Mouse (Mus musculus): ENCODE measurements around the gene Rab1b. TPM values are rescaled to one million over a fixed set of nuclear protein-coding genes. Genes with fewer than 3 reads are reported as not detected.
"Not testable (repeated sequence)": the region's sequence is repeated elsewhere in the genome, so short reads cannot be mapped to it uniquely, and the experiment has no call there.

Rab1b gene
- total RNA-seq, 2 experiments from 2014 or later: 117 to 118 TPM

DNA sequence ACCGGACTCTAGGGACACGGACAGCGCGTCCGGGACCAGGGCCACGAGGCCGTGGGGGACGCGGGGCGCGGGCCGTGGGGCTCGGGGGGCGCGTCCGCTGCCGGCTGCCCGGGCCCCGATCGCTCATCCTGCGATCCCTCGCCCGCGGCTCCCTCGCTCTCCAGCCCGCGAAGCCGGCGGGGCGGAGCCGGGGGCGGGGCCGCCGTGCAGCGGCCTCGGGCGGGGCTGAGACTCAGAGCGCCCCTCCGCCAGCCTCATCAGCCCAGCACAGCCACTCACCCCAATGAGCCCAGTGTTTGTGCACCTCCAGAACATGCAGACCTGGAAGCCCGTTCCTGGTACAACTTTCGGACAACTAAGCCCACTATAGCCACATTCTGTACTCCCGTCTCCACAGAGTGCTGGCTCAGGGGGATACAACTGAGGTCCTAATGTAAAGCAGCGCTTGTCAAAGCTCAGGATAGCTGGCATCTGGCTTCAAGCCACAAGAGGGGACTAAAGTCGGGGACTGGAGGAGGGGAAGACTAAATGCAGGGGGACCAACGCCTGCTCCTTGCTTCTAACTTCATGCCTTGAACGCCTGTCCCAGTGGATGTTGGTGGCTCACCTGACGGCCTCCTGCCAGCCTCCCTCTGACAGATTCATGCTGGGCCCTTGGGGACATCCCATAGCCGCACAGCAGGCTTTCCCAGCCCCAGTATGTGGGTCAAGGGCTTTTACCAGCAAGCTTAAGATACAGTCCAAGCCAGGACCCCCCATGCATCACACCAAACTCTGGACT is 8.3 kb downstream of the Rab1b start, which contains the start of gene Cnih2:
Cnih2 (minus strand) TSS at position 159 of the 781 bp plus-strand sequence.
- DNase-seq (ENCODE audit: low spot score): no peak

DNA sequence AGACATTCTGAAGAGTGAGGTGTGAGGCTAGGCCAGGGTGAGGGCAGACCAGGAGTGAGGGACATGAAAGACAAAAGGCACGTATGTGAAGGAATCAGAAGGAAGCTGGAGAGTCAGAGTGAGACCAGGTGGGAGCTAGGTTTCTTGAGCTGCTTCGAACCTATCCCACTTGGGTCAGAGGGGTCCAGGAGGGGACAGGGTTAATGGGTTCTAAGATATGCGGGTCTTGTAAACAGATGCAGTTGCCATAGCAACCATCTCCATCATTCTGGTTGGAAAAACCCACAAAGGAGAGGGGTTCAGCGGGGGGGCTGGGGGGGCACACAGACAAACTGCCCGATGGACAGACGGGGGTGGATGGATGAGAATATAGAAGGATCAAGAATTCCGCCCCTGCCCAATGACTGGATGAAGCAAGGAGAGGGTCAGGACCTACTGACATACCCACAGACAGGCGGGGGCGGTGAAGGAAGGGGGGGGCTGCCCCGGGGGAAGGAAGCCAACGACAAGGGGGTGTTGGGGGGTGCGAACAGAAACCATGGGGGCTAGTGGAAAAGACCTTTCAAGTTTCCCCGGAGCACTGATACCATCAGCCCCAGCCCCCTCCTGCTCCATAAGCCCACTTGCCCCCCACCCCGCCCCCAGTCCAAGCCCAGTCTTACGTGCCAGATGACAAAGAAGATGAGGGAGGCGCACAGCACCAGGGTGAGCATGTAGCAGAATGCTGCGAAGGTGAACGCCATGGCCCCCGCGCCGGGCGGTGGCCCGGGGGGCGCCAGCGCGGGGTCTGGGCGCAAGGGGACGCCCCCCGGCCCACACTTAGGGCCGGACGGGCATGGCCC is 9.1 kb downstream of the Rab1b start:
- DNase-seq (ENCODE audit: low spot score): no peak

DNA sequence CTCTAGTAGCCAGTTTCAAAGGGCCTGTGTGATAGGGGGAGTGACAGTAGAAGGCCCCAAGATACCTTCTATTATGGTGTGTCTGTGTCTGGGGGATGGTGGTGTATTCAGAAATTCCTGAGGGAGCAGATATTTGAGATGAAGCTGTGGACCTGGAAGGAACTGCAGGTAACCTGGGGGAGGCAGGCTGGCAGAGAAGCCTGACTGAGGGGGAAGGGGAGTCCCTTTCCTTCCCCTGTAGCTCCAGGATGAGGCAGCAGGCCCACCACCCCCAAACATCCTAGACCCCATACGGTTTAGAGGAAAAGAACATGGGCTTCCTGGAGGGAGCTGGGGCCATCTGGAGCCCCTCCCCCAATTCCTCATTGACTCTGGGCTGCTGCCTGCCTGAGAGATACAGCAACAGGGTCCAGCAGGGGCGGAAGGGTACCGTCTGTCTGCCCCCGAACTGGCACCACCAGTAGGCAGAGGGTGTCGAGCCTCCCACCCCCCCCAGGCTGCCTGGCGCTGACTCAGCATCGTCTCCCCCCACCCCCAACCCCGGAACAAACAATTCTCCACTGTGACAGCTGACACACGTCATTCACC is 10.9 kb downstream of the Rab1b start:
- DNase-seq (ENCODE audit: low spot score): no peak

DNA sequence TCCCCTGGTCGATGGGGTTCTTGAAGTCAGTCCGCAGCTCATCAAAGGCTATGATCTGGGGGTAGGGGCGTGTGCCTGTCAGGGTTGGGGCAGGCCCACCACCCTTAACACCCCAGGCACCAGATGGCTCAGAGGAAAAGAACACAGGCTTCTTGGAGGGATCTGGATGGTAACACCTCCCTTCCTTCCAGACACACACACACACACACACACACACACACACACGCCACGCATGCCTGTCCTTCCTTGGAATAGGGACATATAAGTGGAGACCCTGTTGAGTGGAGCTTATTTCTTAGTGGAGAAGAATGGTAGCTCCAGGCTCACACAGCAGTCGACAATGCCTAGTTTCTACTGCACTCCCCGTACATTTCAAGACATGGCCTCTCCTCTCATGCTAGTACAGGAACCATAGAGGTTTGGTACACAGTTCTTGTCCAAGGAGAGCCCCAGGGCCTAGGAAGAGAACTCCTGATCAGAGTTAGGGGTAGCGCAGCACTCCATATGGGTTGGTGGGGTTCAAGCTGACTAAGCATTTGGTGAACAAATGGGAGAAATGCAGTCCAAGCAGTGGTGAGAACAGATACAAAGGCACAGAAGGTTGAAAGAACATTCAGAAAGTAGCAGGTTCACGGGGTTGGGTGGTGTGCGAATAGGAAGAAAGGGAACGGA is 12.0 kb downstream of the Rab1b start:
- no peak for DNase-seq (ENCODE audit: low spot score)

DNA sequence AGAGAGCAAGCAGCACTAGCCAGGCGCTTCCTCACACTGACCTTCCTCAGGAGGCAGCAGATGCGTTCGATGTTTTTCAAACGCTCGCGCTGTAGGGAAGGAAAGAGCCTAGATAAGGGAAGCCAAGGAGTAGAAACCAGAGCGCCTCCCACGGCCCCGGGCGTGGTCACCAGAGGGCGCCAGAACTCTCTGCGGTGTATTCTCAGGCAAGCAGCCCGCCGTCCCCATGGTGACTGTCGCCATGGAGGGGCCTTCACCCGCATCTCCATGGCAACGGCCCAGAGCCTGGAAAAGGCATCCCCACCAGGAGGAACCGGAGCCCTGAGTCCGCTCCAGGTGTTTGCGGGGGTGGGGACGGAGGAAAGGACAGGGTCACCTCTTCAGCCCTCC is 12.6 kb downstream of the Rab1b start:
- peak; percentile 84 for DNase-seq (ENCODE audit: low spot score)

DNA sequence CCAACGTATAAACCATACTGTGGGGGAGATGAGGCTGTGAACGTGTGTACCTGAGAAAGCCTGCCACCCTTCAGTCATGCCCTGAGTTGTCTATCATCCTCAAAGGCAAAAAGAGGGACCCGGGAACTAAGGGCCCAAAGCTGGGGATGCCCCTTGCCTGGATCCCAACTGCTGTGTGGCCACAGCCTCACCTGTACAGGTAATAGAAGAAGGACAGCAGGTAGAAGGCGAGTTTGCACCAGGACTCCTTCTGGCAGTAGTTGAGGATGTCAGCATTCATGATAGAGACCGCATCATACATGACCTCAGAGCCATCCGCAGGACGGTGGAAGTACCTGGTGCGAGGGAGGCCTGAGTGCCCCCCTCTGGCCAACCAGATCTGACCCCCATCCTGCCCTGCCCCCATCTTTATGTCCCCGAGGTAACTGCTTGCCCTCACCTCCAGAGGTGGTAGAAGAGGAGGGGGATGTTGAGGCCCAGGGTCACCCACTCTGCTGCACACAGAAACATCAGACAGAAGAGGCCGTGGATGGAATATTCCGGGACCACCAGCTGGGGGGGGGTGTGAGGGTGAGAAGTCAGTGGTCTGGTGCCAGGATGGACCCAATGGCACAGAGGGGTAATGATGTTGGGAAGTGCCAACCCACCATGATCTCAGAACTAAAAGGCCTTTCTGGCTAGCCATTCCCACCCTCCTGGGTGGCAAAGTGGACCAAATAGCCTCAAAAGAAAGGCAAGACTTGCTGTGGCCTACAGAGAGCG is 13.2 kb downstream of the Rab1b start:
- DNase-seq (ENCODE audit: low spot score): no peak

DNA sequence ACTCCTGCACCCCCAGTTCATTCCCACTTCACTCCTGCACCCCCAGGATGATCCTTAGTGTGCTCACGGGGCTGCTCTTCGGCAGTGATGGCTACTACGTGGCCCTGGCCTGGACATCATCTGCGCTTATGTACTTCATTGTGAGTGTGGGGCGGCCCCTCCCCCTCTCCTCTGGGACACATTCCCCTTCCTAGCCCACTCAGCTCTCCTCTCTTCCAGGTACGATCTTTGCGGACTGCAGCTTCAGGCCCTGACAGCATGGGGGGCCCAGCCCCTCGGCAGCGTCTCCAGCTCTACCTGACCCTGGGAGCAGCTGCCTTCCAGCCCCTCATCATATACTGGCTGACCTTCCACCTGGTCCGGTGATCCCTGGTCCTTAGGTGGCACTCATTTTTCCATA is 14.8 kb downstream of the Rab1b start:
- no peak for DNase-seq (ENCODE audit: low spot score)

DNA sequence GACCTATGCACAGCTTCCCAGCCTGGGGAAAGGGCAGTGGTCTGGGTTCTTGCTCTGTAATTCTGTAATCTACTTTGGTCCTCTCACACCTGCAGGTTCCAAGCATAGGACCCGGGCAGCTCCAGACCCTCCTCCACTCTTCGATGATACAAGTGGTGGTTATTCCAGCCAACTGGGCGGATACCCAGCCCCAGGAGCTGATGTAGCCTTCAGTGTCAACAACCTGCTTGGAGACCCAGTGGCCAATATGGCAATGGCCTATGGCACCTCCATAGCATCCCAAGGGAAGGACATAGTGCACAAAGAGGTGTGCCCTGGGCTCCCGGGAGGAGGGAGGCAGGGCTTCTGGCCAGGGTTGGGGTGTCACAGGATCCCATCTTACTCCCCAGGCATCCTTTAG is 17.5 kb downstream of the Rab1b start:
- DNase-seq (ENCODE audit: low spot score): no peak

DNA sequence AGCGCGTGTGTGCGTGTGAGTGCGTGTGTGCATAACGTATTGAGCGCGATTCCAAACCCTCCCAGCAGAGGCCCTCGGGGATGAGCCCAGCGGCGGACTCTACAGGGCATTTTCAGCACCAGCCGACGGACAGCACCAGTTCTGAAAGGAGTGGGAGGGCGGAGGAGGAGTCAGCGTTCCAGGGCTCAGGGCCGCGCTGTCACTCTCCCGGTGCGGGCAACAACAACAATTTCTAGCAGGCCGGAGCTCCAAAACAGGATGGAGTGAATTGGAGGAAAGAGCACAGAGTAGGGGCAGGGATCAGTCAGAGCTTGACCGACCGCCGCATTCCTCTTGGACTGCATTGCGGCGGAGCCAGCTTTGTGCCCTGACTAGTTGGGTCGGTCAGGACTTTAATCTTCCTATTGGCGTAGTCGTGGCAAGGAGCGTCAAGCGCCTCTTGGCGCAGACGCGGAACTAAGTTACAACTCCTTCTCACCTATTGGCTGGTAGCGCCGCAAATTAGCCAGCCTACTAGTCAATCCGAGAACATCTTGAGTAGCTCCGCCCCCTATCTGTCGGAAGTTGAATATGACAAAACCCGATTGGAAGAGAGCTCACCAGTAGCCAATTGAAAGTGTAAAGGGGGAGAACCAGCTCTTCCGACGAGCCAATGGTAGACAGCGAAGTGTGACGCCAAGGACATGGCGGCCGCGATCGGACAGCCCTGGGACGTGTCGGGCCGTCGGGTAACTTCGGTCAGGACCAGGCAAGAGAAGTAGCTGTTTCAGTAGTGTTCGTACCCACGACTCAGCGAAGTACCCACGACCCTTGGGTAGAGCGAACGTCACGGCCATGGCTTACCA is 18.8 kb downstream of the Rab1b start, which contains the start of gene Yif1a:
Yif1a (plus strand) TSS at position 655 of the 845 bp plus-strand sequence.
- peak; percentile 95 for DNase-seq (ENCODE audit: low spot score)

DNA sequence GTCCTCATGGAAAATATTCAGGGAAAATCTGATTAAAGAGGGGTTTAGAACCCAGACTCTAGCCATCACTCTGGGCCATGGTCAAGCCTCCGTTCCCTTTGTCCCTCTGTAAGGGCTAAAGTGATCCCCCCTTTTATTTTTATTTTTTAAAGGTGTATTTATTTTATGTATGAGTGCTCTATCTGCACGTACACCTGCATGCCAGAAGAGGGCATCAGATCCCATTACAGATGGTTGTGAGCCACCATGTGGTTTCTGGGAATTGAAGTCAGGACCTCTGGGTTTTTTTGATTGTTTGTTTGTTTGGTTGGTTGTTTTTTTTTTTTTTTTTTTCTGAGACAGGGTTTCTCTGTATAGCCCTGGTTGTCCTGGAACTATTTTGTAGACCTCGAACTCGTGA is 20.3 kb downstream of the Rab1b start:
- DNase-seq (ENCODE audit: low spot score): not testable (repeated sequence)

DNA sequence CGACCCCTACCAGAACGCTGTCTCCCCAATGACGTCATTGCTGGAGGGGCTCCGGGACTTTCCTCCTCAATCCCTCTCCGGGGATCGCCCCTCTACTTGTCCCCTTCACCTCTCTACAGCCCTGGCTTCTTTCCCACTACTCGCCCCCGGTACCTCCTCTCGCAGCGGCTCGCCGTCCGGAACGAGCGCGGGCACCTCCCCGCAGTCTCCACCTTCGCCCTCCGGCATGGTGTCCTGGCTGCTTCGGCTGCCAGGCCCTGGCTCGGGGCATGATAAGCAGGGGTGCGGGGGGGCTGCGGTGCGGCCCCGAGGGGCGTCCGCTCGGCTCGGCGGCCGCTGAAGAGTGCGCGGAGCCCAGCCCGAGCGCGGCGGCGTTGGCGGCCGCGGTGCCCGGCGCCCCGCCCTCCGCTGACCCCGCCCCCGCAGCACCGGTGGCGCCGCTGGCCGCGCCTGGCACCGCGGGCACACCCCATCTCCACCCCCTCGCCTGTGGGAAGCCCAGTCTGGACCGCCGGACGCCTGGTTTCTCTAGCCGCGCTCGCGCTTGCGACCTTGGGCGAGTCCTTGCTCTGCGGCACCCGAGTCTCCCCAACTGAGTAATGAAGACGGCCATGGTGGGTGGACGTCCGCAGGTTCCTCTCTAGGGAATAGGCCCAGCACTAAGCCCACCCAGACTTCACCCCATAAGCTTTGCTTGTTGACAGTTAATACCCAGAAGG is 21.6 kb downstream of the Rab1b start, which contains the start of gene Tmem151a:
Tmem151a (minus strand) TSS at position 387 of the 719 bp plus-strand sequence.
- no peak for DNase-seq (ENCODE audit: low spot score)

DNA sequence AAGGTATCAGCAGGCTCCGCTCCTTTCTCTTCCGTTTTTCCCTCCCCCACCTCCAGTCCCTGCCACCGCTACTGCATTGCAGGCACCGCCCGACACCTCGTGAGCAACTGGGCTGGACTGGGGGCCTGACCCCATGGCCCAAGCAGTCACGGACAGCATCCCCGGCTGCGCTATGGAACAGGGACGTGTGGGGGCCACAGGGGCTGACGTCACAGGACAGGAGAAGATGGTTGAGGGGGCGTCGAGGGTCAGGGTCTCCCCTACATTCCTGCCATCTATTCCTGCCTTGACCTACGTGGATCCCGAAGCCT is 22.1 kb downstream of the Rab1b start:
- no peak for DNase-seq (ENCODE audit: low spot score)

DNA sequence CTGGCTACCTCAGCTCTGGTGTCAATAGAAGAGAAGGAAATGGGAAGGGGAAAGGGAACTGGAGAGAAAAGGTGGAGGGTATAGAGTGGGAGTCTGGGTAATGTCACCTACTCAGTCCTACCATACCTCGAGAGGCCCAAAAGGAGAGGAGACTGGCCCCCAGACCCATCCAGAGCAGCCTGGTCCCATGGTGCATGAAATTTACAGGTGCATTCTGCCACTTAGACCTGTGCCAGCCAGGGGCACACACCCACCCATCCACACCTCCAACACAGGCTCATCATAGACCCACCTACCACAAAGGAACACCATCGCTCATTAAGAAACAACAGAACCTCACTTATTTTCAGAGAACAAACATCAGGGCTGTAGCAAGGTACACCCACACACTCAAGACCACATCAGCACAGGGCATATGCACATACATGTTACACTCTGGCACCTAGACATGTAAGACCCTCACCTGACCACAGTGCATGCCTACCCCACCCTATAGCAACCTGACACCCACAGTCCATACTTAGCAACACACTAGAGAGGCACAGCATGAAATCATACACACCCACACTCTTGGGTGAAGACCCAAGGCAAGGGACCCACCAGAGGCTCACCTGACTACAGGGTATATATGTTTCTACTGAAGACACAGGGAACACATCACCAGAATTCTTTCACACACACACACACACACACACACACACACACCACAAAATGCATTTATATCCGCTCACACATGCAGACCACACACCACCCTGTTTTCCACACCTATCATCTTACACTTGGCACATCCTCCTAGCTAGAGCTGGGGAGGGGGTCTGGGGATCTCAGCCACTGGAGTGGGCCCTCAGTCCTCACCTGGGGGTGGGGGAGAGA is 22.7 kb downstream of the Rab1b start:
- no peak for DNase-seq (ENCODE audit: low spot score)

DNA sequence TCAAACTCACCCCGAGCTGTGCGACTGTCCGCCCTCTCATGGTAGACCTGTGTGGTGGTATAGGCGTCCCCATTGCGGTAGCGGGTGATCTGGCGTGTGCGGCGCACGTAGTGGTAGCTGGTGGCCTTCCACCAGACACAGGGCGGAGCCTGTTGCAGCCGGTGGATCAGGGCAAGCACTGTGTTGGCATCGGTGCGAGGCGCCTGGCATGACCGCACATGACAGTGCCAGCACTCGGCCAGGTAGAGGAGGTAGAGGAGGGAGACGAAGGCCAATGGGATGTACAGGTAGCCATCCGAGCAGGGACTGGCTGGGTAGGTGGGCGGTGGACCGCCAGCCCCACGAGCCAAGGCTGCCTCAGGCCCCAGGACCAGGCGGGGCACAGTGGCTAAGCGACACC is 24.3 kb downstream of the Rab1b start:
- DNase-seq (ENCODE audit: low spot score): no peak

DNA sequence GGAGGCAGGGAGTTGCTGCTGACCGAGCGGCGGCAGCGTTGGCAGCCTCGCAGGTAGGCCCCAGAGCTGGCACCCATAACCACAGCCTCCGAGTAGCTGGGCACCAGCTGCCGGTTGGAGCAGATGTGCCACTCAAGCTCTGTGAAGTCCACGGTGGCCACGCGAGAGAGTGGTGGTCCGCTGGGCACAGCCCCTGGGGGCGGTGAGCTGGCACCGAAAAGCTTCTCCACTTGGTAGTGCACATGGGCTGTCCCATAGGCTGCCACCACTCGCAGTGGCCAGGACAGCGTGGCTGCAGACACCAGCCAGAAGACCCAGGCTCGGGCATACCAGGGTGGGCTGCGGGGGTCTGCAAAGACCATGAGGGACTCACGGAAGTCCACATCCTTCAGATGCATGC is 24.9 kb downstream of the Rab1b start:
- DNase-seq (ENCODE audit: low spot score): no peak

DNA sequence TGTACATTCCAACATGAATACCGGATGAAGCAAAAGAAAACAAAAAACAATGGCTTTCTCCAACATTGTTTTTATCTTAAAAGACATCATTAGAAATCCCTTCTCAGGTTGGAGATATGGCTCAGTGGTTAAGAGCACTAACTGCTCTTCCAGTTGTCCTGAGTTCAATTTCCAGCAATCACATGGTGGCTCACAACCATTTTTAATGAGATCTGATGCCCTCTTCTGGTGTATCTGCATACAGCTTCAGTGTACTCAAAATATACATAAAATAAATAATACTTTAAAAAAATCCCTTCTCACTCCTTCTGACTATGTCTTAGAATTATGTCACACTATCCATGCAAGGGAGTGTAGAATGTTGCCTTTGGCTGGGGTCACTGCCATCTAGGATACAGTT is 27.6 kb downstream of the Rab1b start:
- no peak for DNase-seq (ENCODE audit: low spot score)

DNA sequence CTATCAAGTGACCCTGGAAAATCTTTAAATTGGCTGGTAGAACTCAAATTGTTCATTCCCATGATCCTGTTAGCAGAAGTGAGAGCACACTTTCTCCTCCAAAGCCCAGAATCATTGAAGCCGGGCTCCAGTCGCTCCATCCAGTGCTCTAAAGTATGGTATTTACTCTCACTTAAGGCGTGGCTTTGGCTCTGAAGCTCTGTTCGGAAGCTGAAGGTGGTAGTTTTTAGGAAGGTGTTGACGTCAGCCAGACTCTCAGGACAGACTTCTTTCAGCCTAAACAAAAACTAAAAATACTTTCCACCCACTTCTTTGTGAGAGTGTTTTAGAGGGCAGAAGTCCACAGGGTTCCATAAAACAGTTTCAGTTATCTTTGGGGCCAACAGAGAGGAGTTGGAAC is 33.4 kb downstream of the Rab1b start:
- DNase-seq (ENCODE audit: low spot score): no peak

DNA sequence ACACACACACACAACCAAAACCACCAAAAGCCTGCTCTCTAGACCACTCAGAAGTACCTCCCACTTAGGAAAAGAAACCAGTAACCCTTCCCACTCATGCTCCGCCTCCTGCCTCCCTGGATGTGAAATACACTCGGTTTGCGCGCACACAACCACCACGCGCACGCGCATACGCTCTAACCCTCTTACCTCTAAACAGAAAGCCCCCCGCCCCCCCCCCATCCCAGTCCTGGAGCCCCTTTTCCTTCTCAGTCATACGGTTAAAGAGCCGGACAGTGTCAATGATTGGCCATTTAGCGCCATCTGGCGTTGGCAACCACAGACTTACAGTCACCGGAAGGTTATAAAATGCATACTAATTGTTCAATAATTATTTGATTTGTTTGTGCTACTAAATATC is 33.8 kb downstream of the Rab1b start:
- peak; percentile 51 for DNase-seq (ENCODE audit: low spot score)
